Mouse (Mus musculus): ENCODE measurements around the gene Clasp2.

- no peak for TF ChIP-seq CTCF (IDR thresholded peaks at IDR 0.05; ENCODE audit: control insufficient read depth, insufficient read depth, insufficient replicate concordance, low read depth, low read length)
- no peak for TF ChIP-seq POLR2A (IDR thresholded peaks at IDR 0.05; ENCODE audit: control insufficient read depth, low read depth, low read length)
These were observed 190.8 kb downstream of the Clasp2 start for GRCm38 (mm10) chr9:113932100-113932470.

Data from testis, adult 2 months (tissue).